Mouse (Mus musculus): ENCODE data around the gene Agbl4.

GRCm38 (mm10) chr4:111645831-111646166 is 1248.3 kb downstream of the Agbl4 start:
- TF ChIP-seq CTCF (IDR thresholded peaks at IDR 0.05; ENCODE audit: low read depth, low read length) (peak; percentile 44; the same call in 1 of the 2 replicates), POLR2A (IDR thresholded peaks at IDR 0.05; ENCODE audit: extremely low read depth, insufficient read depth, low read length) (no peak)

Data from liver, adult 2 months (tissue).